Mouse (Mus musculus) ES-Bruce4 (cell line): ENCODE results near the gene Kif5a. TPM values are rescaled to one million over a fixed set of nuclear protein-coding genes. Genes with fewer than 3 reads are reported as not detected.
A peak's percentile ranks its signal among the peaks of the same experiment; 100 is the strongest.

Source experiments
- H3K27ac ChIP-seq: 2 replicates; pipeline ENCODE4 v1.5.1; 2012; ENCODE audit warnings: low read length, inconsistent platforms; ENCODE audit not compliant: insufficient read depth
- H3K27me3 ChIP-seq: 2 replicates; pipeline ENCODE4 v1.6.1; 2012; ENCODE audit warnings: mild to moderate bottlenecking, low read length, inconsistent platforms; ENCODE audit not compliant: control insufficient read depth, poor library complexity, insufficient read depth, severe bottlenecking
- H3K36me3 ChIP-seq: 2 replicates; pipeline ENCODE4 v1.6.1; 2012; ENCODE audit warnings: inconsistent platforms, mild to moderate bottlenecking, low read length, moderate library complexity; ENCODE audit not compliant: control insufficient read depth, poor library complexity, insufficient read depth, severe bottlenecking
- H3K4me1 ChIP-seq: one replicate; pipeline ENCODE4 v1.8.1; 2011; ENCODE audit warnings: low read length; ENCODE audit not compliant: control insufficient read depth, insufficient read depth
- H3K4me3 ChIP-seq: 2 replicates; pipeline ENCODE4 v1.5.1; 2011; ENCODE audit warnings: low read depth, mild to moderate bottlenecking, low read length
- H3K9ac ChIP-seq: 2 replicates; pipeline ENCODE4 v1.6.1; 2012; ENCODE audit warnings: low read depth, mild to moderate bottlenecking, inconsistent platforms; ENCODE audit not compliant: poor library complexity, severe bottlenecking
- H3K9me3 ChIP-seq: replicated peaks from 2 replicates; pipeline ENCODE4 v1.6.1; 2012; ENCODE audit warnings: mild to moderate bottlenecking, low read length, inconsistent platforms; ENCODE audit not compliant: control insufficient read depth, poor library complexity, insufficient read depth, severe bottlenecking
- CTCF ChIP-seq: IDR thresholded peaks from one replicate; pipeline ENCODE4 v1.8.1; 2011; ENCODE audit warnings: low read depth, low read length
- EP300 ChIP-seq: IDR thresholded peaks from 2 replicates; pipeline ENCODE4 v1.6.1; 2011; ENCODE audit warnings: low read depth, low read length; ENCODE audit not compliant: insufficient read depth
- POLR2A ChIP-seq: IDR thresholded peaks from one replicate; pipeline ENCODE4 v1.8.1; 2011; ENCODE audit warnings: low read length; ENCODE audit not compliant: insufficient read depth
- polyA plus RNA-seq: library from polyadenylated mRNA; stranded (reverse); fragments of >200 nt; gene quantifications from 2 replicates; pipeline ENCODE4 v1.2.4, GENCODE M21; 2011; ENCODE audit warnings: low read depth; ENCODE audit not compliant: missing spikeins, insufficient read depth, insufficient read length

Kif5a gene
- polyA plus RNA-seq, 1 experiment = 7.3 TPM

GRCm38 (mm10) chr10:127286730-127287129 is 23.6 kb upstream of the Kif5a start:
- no peaks in the 10 kb centered on the region for H3K9me3 ChIP-seq
- H3K36me3 ChIP-seq = peaks cover 17% of the 10 kb centered on the region
- H3K27me3 ChIP-seq = no peaks in the 10 kb centered on the region
- H3K4me1 ChIP-seq = peaks cover 11% of the 10 kb centered on the region
- H3K27ac ChIP-seq = peak overlapping the region; percentile 10; the same call in 1 of the 2 replicates
- TF ChIP-seq POLR2A = no peak
- no peak for TF ChIP-seq EP300
- no peak for TF ChIP-seq CTCF
- H3K9ac ChIP-seq = no peak overlapping the region
- H3K4me3 ChIP-seq = no peak overlapping the region

GRCm38 (mm10) chr10:127286194-127286593 is 23.0 kb upstream of the Kif5a start:
- Histone ChIP-seq H3K27ac (peak overlapping the region; percentile 10; the same call in 1 of the 2 replicates), H3K9ac (no peak overlapping the region), H3K36me3 (peaks cover 22% of the 10 kb centered on the region), H3K9me3 (no peaks in the 10 kb centered on the region), H3K27me3 (no peaks in the 10 kb centered on the region), H3K4me1 (peaks cover 11% of the 10 kb centered on the region), H3K4me3 (no peak overlapping the region)
- TF ChIP-seq POLR2A (no peak), EP300 (no peak), CTCF (no peak)

GRCm38 (mm10) chr10:127285644-127286043 is 22.5 kb upstream of the Kif5a start:
- peaks cover 11% of the 10 kb centered on the region for H3K4me1 ChIP-seq
- no peaks in the 10 kb centered on the region for H3K9me3 ChIP-seq
- no peak overlapping the region for H3K27ac ChIP-seq
- TF ChIP-seq POLR2A (no peak), EP300 (no peak), CTCF (no peak)
- peaks cover 26% of the 10 kb centered on the region for H3K36me3 ChIP-seq
- H3K27me3 ChIP-seq = no peaks in the 10 kb centered on the region
- H3K9ac ChIP-seq = no peak overlapping the region
- no peak overlapping the region for H3K4me3 ChIP-seq

GRCm38 (mm10) chr10:127284724-127285500 is 21.8 kb upstream of the Kif5a start:
- TF ChIP-seq CTCF (no peak), POLR2A (no peak), EP300 (no peak)
- H3K4me1 ChIP-seq = peaks cover 11% of the 10 kb centered on the region
- no peak overlapping the region for H3K9ac ChIP-seq
- no peak overlapping the region for H3K27ac ChIP-seq
- no peaks in the 10 kb centered on the region for H3K27me3 ChIP-seq
- H3K4me3 ChIP-seq = no peak overlapping the region
- no peaks in the 10 kb centered on the region for H3K9me3 ChIP-seq
- H3K36me3 ChIP-seq = peaks cover 28% of the 10 kb centered on the region

- H3K27ac ChIP-seq = no peak overlapping the region
- H3K9me3 ChIP-seq = no peaks in the 10 kb centered on the region
- no peaks in the 10 kb centered on the region for H3K27me3 ChIP-seq
- H3K9ac ChIP-seq = no peak overlapping the region
- no peak overlapping the region for H3K4me3 ChIP-seq
- peaks cover 11% of the 10 kb centered on the region for H3K4me1 ChIP-seq
- no peak for TF ChIP-seq CTCF
- peaks cover 30% of the 10 kb centered on the region for H3K36me3 ChIP-seq
Observed at GRCm38 (mm10) chr10:127284105-127284622, 21.0 kb upstream of the Kif5a start.

GRCm38 (mm10) chr10:127282620-127283215 is 19.6 kb upstream of the Kif5a start:
- Histone ChIP-seq H3K9ac (no peak overlapping the region), H3K27me3 (no peaks in the 10 kb centered on the region), H3K27ac (0 out of 2 replicates have a peak overlapping the region, but pooled peaks have one; percentile 5), H3K36me3 (peaks cover 41% of the 10 kb centered on the region), H3K4me3 (no peak overlapping the region), H3K9me3 (no peaks in the 10 kb centered on the region), H3K4me1 (peaks cover 11% of the 10 kb centered on the region)
- no peak for TF ChIP-seq POLR2A
